Mouse (Mus musculus): ENCODE results near the gene Slc3a1.

DNA sequence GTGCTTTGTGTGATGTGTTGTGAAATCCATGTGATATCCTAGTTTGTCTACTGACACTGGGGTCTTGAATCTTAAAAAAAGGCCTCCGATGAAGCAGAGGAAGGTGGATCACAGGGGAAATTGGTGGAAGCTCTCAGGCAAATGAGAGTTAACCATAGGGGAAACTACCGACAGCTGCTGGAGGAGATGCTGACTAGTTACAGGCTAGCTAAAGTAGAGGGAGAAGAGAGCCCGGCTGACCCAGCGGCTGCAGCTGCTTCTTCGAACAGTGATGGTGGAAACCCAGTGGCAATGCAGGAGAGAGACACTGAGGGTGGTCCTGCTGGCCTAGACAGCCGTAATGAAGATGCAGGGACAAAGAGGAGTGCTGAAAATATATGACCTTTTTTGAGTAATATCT lies 14.7 kb upstream of the Slc3a1 start:
- TF ChIP-seq CTCF (IDR thresholded peaks at IDR 0.05; ENCODE audit: control insufficient read depth, insufficient read depth, insufficient replicate concordance, low read depth, low read length) (no peak), POLR2A (IDR thresholded peaks at IDR 0.05; ENCODE audit: control insufficient read depth, low read depth, low read length) (no peak)

Data from testis, adult 2 months (tissue).